Mouse (Mus musculus) lung, adult 2 months (tissue): ENCODE data around the gene B4galt1.

Experiments
- CTCF ChIP-seq: fragments of 200-500 bp; IDR thresholded peaks from 2 replicates; pipeline ENCODE4 v1.5.1; 2011; ENCODE audit warnings: mild to moderate bottlenecking, low read length, control low read depth; ENCODE audit not compliant: insufficient read depth
- POLR2A ChIP-seq: fragments of 200-500 bp; IDR thresholded peaks from 2 replicates; pipeline ENCODE4 v1.6.1; 2011; ENCODE audit warnings: low read depth, mild to moderate bottlenecking, control low read depth, low read length, borderline replicate concordance; ENCODE audit errors: extremely low read depth

DNA sequence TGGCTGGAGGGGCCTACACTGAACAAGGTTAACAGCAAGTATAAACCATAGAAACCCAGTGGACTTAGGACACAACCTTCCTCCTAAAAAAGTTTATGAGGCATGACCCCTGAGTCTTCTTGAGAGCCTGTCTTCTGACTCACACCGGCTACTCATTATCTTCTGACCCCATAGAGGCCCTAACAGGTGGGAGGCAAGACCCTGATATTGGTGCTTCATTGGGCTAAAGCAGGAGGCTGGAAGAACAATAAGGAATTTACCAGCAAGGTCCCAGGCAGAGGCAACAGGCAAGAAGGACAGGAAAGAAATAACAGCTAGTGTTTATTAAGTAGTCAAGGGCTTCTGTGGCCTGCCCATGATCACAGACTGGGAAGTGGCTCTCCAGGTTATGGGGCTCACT is 32.9 kb downstream of the B4galt1 start:
- TF ChIP-seq CTCF (no peak), POLR2A (no peak)
